Mouse (Mus musculus): Measurements from ENCODE around the gene Iffo2. TPM values are rescaled to one million over a fixed set of nuclear protein-coding genes. Genes with fewer than 3 reads are reported as not detected.

Iffo2 gene
- polyA plus RNA-seq, 1 experiment from 2014 or later = 3.6 TPM

- H3K9ac ChIP-seq = no peak overlapping the region
- ATAC-seq (ENCODE audit: borderline replicate concordance, extremely low read depth, low FRiP score, low TSS enrichment) = peak; percentile 50
- H3K36me3 ChIP-seq = no peaks in the 10 kb centered on the region
- H3K4me3 ChIP-seq = no peak overlapping the region
- peaks cover 17% of the 10 kb centered on the region for H3K4me1 ChIP-seq
- H3K27ac ChIP-seq = peak overlapping the region; percentile 91
- H3K9me3 ChIP-seq = no peaks in the 10 kb centered on the region
- H3K4me2 ChIP-seq = peak overlapping the region; percentile 16; the same call in 1 of the 2 replicates
- H3K27me3 ChIP-seq = no peaks in the 10 kb centered on the region
- 36% methylated on average over 7 of the region's 7 CpGs for WGBS
These were observed 5.4 kb downstream of the Iffo2 start for GRCm38 (mm10) chr4:139535719-139536118.

GRCm38 (mm10) chr4:139536706-139537105, 6.4 kb downstream of the Iffo2 start:
- no peaks in the 10 kb centered on the region for H3K9me3 ChIP-seq
- no peak overlapping the region for H3K27ac ChIP-seq
- H3K4me1 ChIP-seq = peaks cover 17% of the 10 kb centered on the region
- no peak overlapping the region for H3K4me2 ChIP-seq
- no peaks in the 10 kb centered on the region for H3K27me3 ChIP-seq
- H3K36me3 ChIP-seq = no peaks in the 10 kb centered on the region
- ATAC-seq (ENCODE audit: borderline replicate concordance, extremely low read depth, low FRiP score, low TSS enrichment) = no peak
- no peak overlapping the region for H3K9ac ChIP-seq
- WGBS = 70% methylated on average over 9 of the region's 9 CpGs
- H3K4me3 ChIP-seq = no peak overlapping the region

- H3K27ac ChIP-seq = no peak overlapping the region
- no peak overlapping the region for H3K9ac ChIP-seq
- H3K27me3 ChIP-seq = no peaks in the 10 kb centered on the region
- no peak overlapping the region for H3K4me2 ChIP-seq
- H3K4me1 ChIP-seq = peaks cover 7% of the 10 kb centered on the region
- no peak overlapping the region for H3K4me3 ChIP-seq
- no peaks in the 10 kb centered on the region for H3K9me3 ChIP-seq
- no peaks in the 10 kb centered on the region for H3K36me3 ChIP-seq
- whole genome bisulfite sequencing = 89% methylated on average over 7 of the region's 7 CpGs
- ATAC-seq (ENCODE audit: borderline replicate concordance, extremely low read depth, low FRiP score, low TSS enrichment) = no peak
These were observed 10.4 kb downstream of the Iffo2 start for GRCm38 (mm10) chr4:139540784-139541183.

- Histone ChIP-seq H3K9ac (no peak overlapping the region), H3K9me3 (no peaks in the 10 kb centered on the region), H3K27ac (no peak overlapping the region), H3K4me1 (no peaks in the 10 kb centered on the region), H3K4me3 (no peak overlapping the region), H3K4me2 (no peak overlapping the region), H3K36me3 (no peaks in the 10 kb centered on the region), H3K27me3 (no peaks in the 10 kb centered on the region)
- no peak for ATAC-seq (ENCODE audit: borderline replicate concordance, extremely low read depth, low FRiP score, low TSS enrichment)
- 68% methylated on average over 6 of the region's 6 CpGs for WGBS
These were observed 15.4 kb downstream of the Iffo2 start for GRCm38 (mm10) chr4:139545791-139546190.

- WGBS = 35% methylated on average over 7 of the region's 7 CpGs
- no peaks in the 10 kb centered on the region for H3K9me3 ChIP-seq
- H3K4me1 ChIP-seq = no peaks in the 10 kb centered on the region
- no peak overlapping the region for H3K4me2 ChIP-seq
- H3K36me3 ChIP-seq = no peaks in the 10 kb centered on the region
- no peak for ATAC-seq (ENCODE audit: borderline replicate concordance, extremely low read depth, low FRiP score, low TSS enrichment)
- no peak overlapping the region for H3K27ac ChIP-seq
- no peak overlapping the region for H3K9ac ChIP-seq
- no peak overlapping the region for H3K4me3 ChIP-seq
- H3K27me3 ChIP-seq = no peaks in the 10 kb centered on the region
These were observed 19.1 kb downstream of the Iffo2 start for GRCm38 (mm10) chr4:139549448-139549847.

- Histone ChIP-seq H3K4me3 (no peak overlapping the region), H3K4me1 (no peaks in the 10 kb centered on the region), H3K4me2 (no peak overlapping the region), H3K27me3 (no peaks in the 10 kb centered on the region), H3K9ac (no peak overlapping the region), H3K9me3 (no peaks in the 10 kb centered on the region), H3K36me3 (no peaks in the 10 kb centered on the region), H3K27ac (no peak overlapping the region)
- ATAC-seq (ENCODE audit: borderline replicate concordance, extremely low read depth, low FRiP score, low TSS enrichment) = no peak
- WGBS = 79% methylated on average over 11 of the region's 11 CpGs
These were observed 24.9 kb downstream of the Iffo2 start for GRCm38 (mm10) chr4:139555235-139555634.

GRCm38 (mm10) chr4:139555951-139556350, 25.6 kb downstream of the Iffo2 start:
- no peak for ATAC-seq (ENCODE audit: borderline replicate concordance, extremely low read depth, low FRiP score, low TSS enrichment)
- Histone ChIP-seq H3K4me1 (no peaks in the 10 kb centered on the region), H3K4me3 (no peak overlapping the region), H3K27ac (no peak overlapping the region), H3K36me3 (no peaks in the 10 kb centered on the region), H3K4me2 (peak overlapping the region; percentile 35; the same call in 1 of the 2 replicates), H3K9ac (no peak overlapping the region), H3K9me3 (no peaks in the 10 kb centered on the region), H3K27me3 (no peaks in the 10 kb centered on the region)
- 39% methylated on average over 19 of the region's 19 CpGs for WGBS

- peaks cover 5% of the 10 kb centered on the region; the same call in 1 of the 2 replicates for H3K27me3 ChIP-seq
- H3K4me2 ChIP-seq = no peak overlapping the region
- H3K36me3 ChIP-seq = no peaks in the 10 kb centered on the region
- no peaks in the 10 kb centered on the region for H3K9me3 ChIP-seq
- no peaks in the 10 kb centered on the region for H3K4me1 ChIP-seq
- no peak overlapping the region for H3K9ac ChIP-seq
- no peak for ATAC-seq (ENCODE audit: borderline replicate concordance, extremely low read depth, low FRiP score, low TSS enrichment)
- H3K27ac ChIP-seq = no peak overlapping the region
- H3K4me3 ChIP-seq = no peak overlapping the region
- 73% methylated on average over 15 of the region's 15 CpGs for WGBS
These were observed 38.0 kb downstream of the Iffo2 start for GRCm38 (mm10) chr4:139568361-139568760.

GRCm38 (mm10) chr4:139570756-139571155, 40.4 kb downstream of the Iffo2 start:
- H3K27me3 ChIP-seq = peaks cover 5% of the 10 kb centered on the region; the same call in 1 of the 2 replicates
- H3K4me2 ChIP-seq = no peak overlapping the region
- WGBS = 75% methylated on average over 10 of the region's 10 CpGs
- no peak for ATAC-seq (ENCODE audit: borderline replicate concordance, extremely low read depth, low FRiP score, low TSS enrichment)
- no peaks in the 10 kb centered on the region for H3K36me3 ChIP-seq
- H3K4me3 ChIP-seq = no peak overlapping the region
- no peaks in the 10 kb centered on the region for H3K9me3 ChIP-seq
- H3K4me1 ChIP-seq = peaks cover 9% of the 10 kb centered on the region
- no peak overlapping the region for H3K27ac ChIP-seq
- H3K9ac ChIP-seq = no peak overlapping the region

GRCm38 (mm10) chr4:139572928-139573512, 42.7 kb downstream of the Iffo2 start:
- no peak for ATAC-seq (ENCODE audit: borderline replicate concordance, extremely low read depth, low FRiP score, low TSS enrichment)
- Histone ChIP-seq H3K4me2 (no peak overlapping the region), H3K4me1 (peaks cover 30% of the 10 kb centered on the region), H3K36me3 (no peaks in the 10 kb centered on the region), H3K27me3 (peaks cover 5% of the 10 kb centered on the region; the same call in 1 of the 2 replicates), H3K4me3 (no peak overlapping the region), H3K27ac (no peak overlapping the region), H3K9me3 (no peaks in the 10 kb centered on the region), H3K9ac (no peak overlapping the region; the same call in 1 of the 2 replicates)
- 85% methylated on average over 12 of the region's 12 CpGs for WGBS

- H3K9me3 ChIP-seq = no peaks in the 10 kb centered on the region
- peak overlapping the region; percentile 82 for H3K27ac ChIP-seq
- H3K36me3 ChIP-seq = no peaks in the 10 kb centered on the region
- H3K4me3 ChIP-seq = peak overlapping the region; percentile 59
- H3K27me3 ChIP-seq = peaks cover 5% of the 10 kb centered on the region; the same call in 1 of the 2 replicates
- peak overlapping the region; percentile 88 for H3K4me2 ChIP-seq
- H3K4me1 ChIP-seq = peaks cover 42% of the 10 kb centered on the region
- peak; percentile 97 for ATAC-seq (ENCODE audit: borderline replicate concordance, extremely low read depth, low FRiP score, low TSS enrichment)
- peak overlapping the region; percentile 62 for H3K9ac ChIP-seq
- WGBS = under 1% methylated on average over 45 of the region's 52 CpGs
These were observed 43.9 kb downstream of the Iffo2 start for GRCm38 (mm10) chr4:139574156-139574798.
